Mouse (Mus musculus): ENCODE measurements around the gene Sema4c.
A peak's percentile ranks its signal among the peaks of the same experiment; 100 is the strongest.

Sema4c gene

GRCm38 (mm10) chr1:36508238-36508637 is 49.9 kb downstream of the Sema4c start:
- DNase-seq (ENCODE audit: low read depth, low spot score), result no peak

- peak; percentile 75 for DNase-seq (ENCODE audit: low read depth, low spot score)
Measured at GRCm38 (mm10) chr1:36501261-36501660, 56.9 kb downstream of the Sema4c start.
